Mouse (Mus musculus) layer of hippocampus, postnatal 10 days (tissue): ENCODE results near the gene Lcmt1. TPM values are rescaled to one million over a fixed set of nuclear protein-coding genes. Genes with fewer than 3 reads are reported as not detected.
A peak's percentile ranks its signal among the peaks of the same experiment; 100 is the strongest.

ENCODE experiments used
- DNase-seq, 2 experiments: peaks; one replicate each; pipeline ENCODE4 v3.0.0; 2021; ENCODE audit warnings: low spot score in 2 of 2
- total RNA-seq, 2 experiments: library from RNA; stranded (reverse); gene quantifications; 2 replicates each; pipeline ENCODE4 v1.2.3; 2021

Gene Lcmt1
- total RNA-seq, 2 experiments from 2014 or later: 86.6 to 87.0 TPM

GRCm38 (mm10) chr7:123397931-123398330 lies 28.3 kb downstream of the Lcmt1 start:
- no peak for DNase-seq

GRCm38 (mm10) chr7:123398828-123399227 lies 29.2 kb downstream of the Lcmt1 start:
- DNase-seq: peak; percentile 49 to 66

GRCm38 (mm10) chr7:123399286-123399685 lies 29.7 kb downstream of the Lcmt1 start:
- no peak for DNase-seq

- no peak for DNase-seq
Measured at GRCm38 (mm10) chr7:123401121-123401520, 31.5 kb downstream of the Lcmt1 start.

GRCm38 (mm10) chr7:123404198-123404597 lies 34.6 kb downstream of the Lcmt1 start:
- no peak for DNase-seq

GRCm38 (mm10) chr7:123405619-123406018 lies 36.0 kb downstream of the Lcmt1 start:
- DNase-seq: no peak

GRCm38 (mm10) chr7:123406988-123407387 lies 37.4 kb downstream of the Lcmt1 start:
- no peak for DNase-seq

GRCm38 (mm10) chr7:123410502-123410901 lies 40.9 kb downstream of the Lcmt1 start:
- no peak for DNase-seq

- DNase-seq: no peak
Measured at GRCm38 (mm10) chr7:123411109-123411508, 41.5 kb downstream of the Lcmt1 start.

GRCm38 (mm10) chr7:123412143-123412542 lies 42.6 kb downstream of the Lcmt1 start:
- peak; percentile 32 to 43 for DNase-seq

- DNase-seq: no peak
Measured at GRCm38 (mm10) chr7:123416803-123417202, 47.2 kb downstream of the Lcmt1 start.

- no peak for DNase-seq
Measured at GRCm38 (mm10) chr7:123417661-123418060, 48.1 kb downstream of the Lcmt1 start.

- DNase-seq: no peak
Measured at GRCm38 (mm10) chr7:123419984-123420383, 50.4 kb downstream of the Lcmt1 start.

- no peak for DNase-seq
Measured at GRCm38 (mm10) chr7:123421958-123422357, 52.4 kb downstream of the Lcmt1 start.

GRCm38 (mm10) chr7:123424281-123424680 lies 54.7 kb downstream of the Lcmt1 start:
- DNase-seq: no peak

GRCm38 (mm10) chr7:123425134-123425757 lies 55.7 kb downstream of the Lcmt1 start:
- DNase-seq: no peak

GRCm38 (mm10) chr7:123429624-123430410 lies 60.2 kb downstream of the Lcmt1 start:
- DNase-seq: no peak

GRCm38 (mm10) chr7:123430411-123430705 lies 60.8 kb downstream of the Lcmt1 start:
- no peak for DNase-seq

- no peak for DNase-seq
Measured at GRCm38 (mm10) chr7:123431206-123431605, 61.6 kb downstream of the Lcmt1 start.

GRCm38 (mm10) chr7:123442079-123442478 lies 72.5 kb downstream of the Lcmt1 start:
- DNase-seq: no peak

- no peak for DNase-seq
Measured at GRCm38 (mm10) chr7:123448794-123449193, 79.2 kb downstream of the Lcmt1 start.

GRCm38 (mm10) chr7:123449676-123450075 lies 80.1 kb downstream of the Lcmt1 start:
- no peak for DNase-seq

- DNase-seq: no peak
Measured at GRCm38 (mm10) chr7:123450515-123450914, 80.9 kb downstream of the Lcmt1 start.
